Mouse (Mus musculus): Measurements from ENCODE around the gene 5530400C23Rik. TPM values are rescaled to one million over a fixed set of nuclear protein-coding genes. Genes with fewer than 3 reads are reported as not detected.
"Not testable (repeated sequence)": the region's sequence is repeated elsewhere in the genome, so short reads cannot be mapped to it uniquely, and the experiment has no call there.

5530400C23Rik gene
- not detected in 2 replicates for polyA plus RNA-seq (2012; rRNA removed)

GRCm38 (mm10) chr6:133291916-133292315 is at the start of gene 5530400C23Rik:
TSS of gene 5530400C23Rik (plus strand) at chr6:133292216.
- DNase-seq (ENCODE audit: low read depth), result not testable (repeated sequence)

- no peak for DNase-seq (ENCODE audit: low read depth)
These were observed 14.1 kb downstream of the 5530400C23Rik start for GRCm38 (mm10) chr6:133305952-133306715.

GRCm38 (mm10) chr6:133313896-133314295 is 21.9 kb downstream of the 5530400C23Rik start:
- DNase-seq (ENCODE audit: low read depth), result not testable (repeated sequence)

- no peak for DNase-seq (ENCODE audit: low read depth)
These were observed 46.5 kb downstream of the 5530400C23Rik start for GRCm38 (mm10) chr6:133338535-133338934.

GRCm38 (mm10) chr6:133341731-133342130 is 49.7 kb downstream of the 5530400C23Rik start:
- DNase-seq (ENCODE audit: low read depth), result not testable (repeated sequence)

Other genes starting within 250 kb of the 5530400C23Rik start
- not detected in 2 replicates for gene Tas2r140, start 236.4 kb upstream of the 5530400C23Rik start, polyA plus RNA-seq (2012; rRNA removed)
- gene Smim10l1, start 187.3 kb upstream of the 5530400C23Rik start, polyA plus RNA-seq (2012; rRNA removed), result 69.1 and 87.1 TPM in 2 replicates